Mouse (Mus musculus) heart, adult 2 months (tissue): Measurements from ENCODE around the gene Slc36a2.

ENCODE experiments used
- CTCF ChIP-seq: fragments of 200-600 bp; IDR thresholded peaks from 2 replicates; pipeline ENCODE4 v1.8.1; 2022; ENCODE audit warnings: antibody characterized with exemption, mild to moderate bottlenecking, moderate library complexity
- EP300 ChIP-seq: fragments of 200-500 bp; IDR thresholded peaks from 2 replicates; pipeline ENCODE4 v1.6.1; 2011; ENCODE audit warnings: low read depth, low read length, control low read depth; ENCODE audit not compliant: insufficient read depth
- POLR2A ChIP-seq: fragments of 200-500 bp; IDR thresholded peaks from 2 replicates; pipeline ENCODE4 v1.6.1; 2011; ENCODE audit warnings: mild to moderate bottlenecking, low read depth, low read length, control low read depth; ENCODE audit not compliant: insufficient read depth

DNA sequence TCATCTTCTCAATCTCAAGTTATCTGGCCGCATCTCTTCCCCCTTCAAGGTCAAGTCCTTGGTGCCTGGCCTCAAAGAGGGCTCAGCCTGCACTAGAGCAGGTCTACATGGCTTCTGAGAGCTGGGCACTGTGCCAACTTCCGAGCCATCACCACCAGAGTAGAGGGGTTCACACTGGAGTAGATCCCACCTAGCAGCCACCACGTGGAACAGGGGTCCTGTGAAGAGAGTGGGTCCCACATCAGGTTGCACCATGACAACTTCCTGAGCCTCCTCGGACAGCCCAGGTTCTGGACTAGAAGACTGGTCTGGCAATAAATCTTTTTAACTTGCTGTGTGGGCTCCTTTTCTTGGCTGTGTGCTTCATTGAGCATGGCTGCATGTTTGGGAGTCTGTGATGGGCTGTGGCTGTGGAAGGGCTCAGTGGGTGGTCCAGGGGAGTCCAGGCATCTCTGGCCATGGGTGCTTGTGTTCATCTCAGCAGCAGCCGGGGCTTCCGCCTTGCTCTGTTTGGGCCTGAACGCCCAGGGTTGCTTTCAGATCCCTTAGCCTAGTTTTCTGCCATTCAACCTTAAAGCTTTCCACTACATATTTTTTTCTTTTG lies 74.2 kb downstream of the Slc36a2 start:
- TF ChIP-seq POLR2A (no peak), CTCF (no peak), EP300 (no peak)
